Mouse (Mus musculus): ENCODE measurements around the gene Neurl3. TPM values are rescaled to one million over a fixed set of nuclear protein-coding genes. Genes with fewer than 3 reads are reported as not detected.

Gene Neurl3
- polyA plus RNA-seq, 1 experiment from 2014 or later, result 0.34 TPM

DNA sequence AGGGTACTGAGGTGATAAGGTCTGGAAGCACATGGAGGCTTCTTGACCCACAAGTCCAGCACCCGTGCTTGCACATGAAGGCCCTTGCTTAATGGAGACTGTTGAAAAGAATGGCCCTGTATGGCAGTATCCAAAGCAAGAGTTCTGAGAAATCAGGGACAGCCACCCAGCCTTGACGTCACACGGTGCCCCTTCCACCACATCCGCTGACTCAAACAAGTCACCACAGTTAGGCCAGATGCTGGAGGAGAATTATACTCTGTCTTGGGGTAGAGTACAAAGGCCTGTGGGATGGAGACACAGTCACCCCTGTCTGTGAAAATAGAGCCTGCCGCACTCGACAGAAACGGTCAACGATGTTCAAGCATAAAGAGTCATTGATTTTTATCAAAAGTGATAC is 19.0 kb upstream of the Neurl3 start:
- H3K4me2 ChIP-seq, result no peak overlapping the region
- H3K9me3 ChIP-seq, result no peaks in the 10 kb centered on the region
- H3K4me1 ChIP-seq, result no peaks in the 10 kb centered on the region
- ATAC-seq (ENCODE audit: low FRiP score), result no peak
- WGBS, result 92% methylated on average over 8 of the region's 8 CpGs
- H3K9ac ChIP-seq, result no peak overlapping the region
- H3K27ac ChIP-seq, result no peak overlapping the region
- H3K4me3 ChIP-seq (replicated peaks), result no peak overlapping the region
- H3K36me3 ChIP-seq (replicated peaks), result no peaks in the 10 kb centered on the region
- H3K27me3 ChIP-seq, result peaks cover 16% of the 10 kb centered on the region

DNA sequence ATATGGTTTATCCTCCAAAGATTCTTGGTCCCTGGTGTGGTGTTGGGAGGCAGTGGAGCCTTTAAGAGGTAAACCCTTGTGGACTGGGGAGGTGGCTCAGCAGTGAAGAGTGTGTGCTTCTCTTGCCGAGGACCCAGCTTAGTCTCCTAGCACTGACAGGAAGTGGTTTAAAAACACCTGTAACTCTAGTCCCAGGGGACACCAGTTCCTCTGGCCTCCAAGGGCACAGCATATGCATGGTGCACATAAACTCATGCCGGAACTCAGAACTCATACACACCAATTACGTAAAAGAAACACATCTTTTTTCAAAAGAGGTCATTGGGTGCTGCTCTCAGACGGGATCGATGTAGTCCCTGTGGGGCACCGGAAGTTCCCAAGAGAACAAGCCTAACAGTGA is 7.4 kb upstream of the Neurl3 start:
- ATAC-seq (ENCODE audit: low FRiP score), result no peak
- Histone ChIP-seq H3K4me1 (no peaks in the 10 kb centered on the region), H3K9me3 (no peaks in the 10 kb centered on the region), H3K27me3 (no peaks in the 10 kb centered on the region), H3K27ac (no peak overlapping the region), H3K9ac (no peak overlapping the region), H3K4me3 (replicated peaks) (no peak overlapping the region), H3K4me2 (no peak overlapping the region), H3K36me3 (replicated peaks) (no peaks in the 10 kb centered on the region)
- 93% methylated on average over 6 of the region's 6 CpGs for WGBS

DNA sequence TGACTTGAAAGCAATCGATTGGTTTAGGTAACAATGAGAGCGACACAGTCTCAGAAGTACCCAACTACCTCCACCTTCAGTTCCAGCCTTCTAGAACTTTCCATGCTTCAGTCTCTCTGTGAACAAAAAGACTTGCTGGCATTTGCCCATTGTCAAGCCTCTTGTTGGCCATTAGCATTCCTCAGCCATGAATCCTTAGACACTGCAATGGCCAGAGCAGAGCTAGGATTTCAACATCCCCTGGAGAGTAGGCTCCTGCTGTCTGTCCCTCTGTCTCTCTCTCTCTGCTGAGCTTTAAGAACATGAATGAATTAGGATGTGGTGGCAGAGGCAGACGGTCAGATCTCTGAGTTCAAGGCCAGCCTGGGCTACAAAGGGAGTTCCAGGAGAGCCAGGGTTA is 6.5 kb upstream of the Neurl3 start:
- Histone ChIP-seq H3K9me3 (no peaks in the 10 kb centered on the region), H3K4me1 (no peaks in the 10 kb centered on the region), H3K4me3 (replicated peaks) (no peak overlapping the region), H3K36me3 (replicated peaks) (no peaks in the 10 kb centered on the region), H3K4me2 (no peak overlapping the region), H3K27ac (no peak overlapping the region), H3K9ac (no peak overlapping the region), H3K27me3 (no peaks in the 10 kb centered on the region)
- ATAC-seq (ENCODE audit: low FRiP score), result no peak
- 90% methylated on average over 3 of the region's 3 CpGs for WGBS

DNA sequence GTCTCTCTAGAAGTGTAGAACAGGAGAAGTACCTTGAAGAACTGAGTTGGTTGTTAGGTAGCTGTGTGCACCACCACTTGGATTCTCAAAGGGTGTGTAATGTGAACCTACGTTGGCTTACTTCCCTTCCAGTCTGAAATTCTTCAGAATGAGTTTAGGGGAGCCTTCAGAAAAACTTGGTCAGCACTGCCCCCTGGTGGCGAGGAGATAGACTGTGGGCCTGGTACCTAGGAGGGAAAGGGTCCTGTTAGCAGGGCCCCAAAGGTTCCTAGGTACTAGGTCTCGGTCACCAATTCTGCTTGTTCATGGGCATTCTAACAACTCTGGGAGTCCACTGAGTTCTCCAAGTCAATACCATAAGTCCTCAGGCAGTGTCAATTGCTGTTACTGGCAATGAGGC is 4.7 kb upstream of the Neurl3 start:
- H3K4me3 ChIP-seq (replicated peaks), result no peak overlapping the region
- H3K27ac ChIP-seq, result no peak overlapping the region
- 23% methylated on average over 3 of the region's 3 CpGs for WGBS
- 0 out of 2 replicates have a peak, but pooled peaks have one; percentile 58 for ATAC-seq (ENCODE audit: low FRiP score)
- H3K9ac ChIP-seq, result no peak overlapping the region
- H3K36me3 ChIP-seq (replicated peaks), result no peaks in the 10 kb centered on the region
- H3K9me3 ChIP-seq, result no peaks in the 10 kb centered on the region
- no peaks in the 10 kb centered on the region for H3K4me1 ChIP-seq
- H3K27me3 ChIP-seq, result no peaks in the 10 kb centered on the region
- no peak overlapping the region for H3K4me2 ChIP-seq

DNA sequence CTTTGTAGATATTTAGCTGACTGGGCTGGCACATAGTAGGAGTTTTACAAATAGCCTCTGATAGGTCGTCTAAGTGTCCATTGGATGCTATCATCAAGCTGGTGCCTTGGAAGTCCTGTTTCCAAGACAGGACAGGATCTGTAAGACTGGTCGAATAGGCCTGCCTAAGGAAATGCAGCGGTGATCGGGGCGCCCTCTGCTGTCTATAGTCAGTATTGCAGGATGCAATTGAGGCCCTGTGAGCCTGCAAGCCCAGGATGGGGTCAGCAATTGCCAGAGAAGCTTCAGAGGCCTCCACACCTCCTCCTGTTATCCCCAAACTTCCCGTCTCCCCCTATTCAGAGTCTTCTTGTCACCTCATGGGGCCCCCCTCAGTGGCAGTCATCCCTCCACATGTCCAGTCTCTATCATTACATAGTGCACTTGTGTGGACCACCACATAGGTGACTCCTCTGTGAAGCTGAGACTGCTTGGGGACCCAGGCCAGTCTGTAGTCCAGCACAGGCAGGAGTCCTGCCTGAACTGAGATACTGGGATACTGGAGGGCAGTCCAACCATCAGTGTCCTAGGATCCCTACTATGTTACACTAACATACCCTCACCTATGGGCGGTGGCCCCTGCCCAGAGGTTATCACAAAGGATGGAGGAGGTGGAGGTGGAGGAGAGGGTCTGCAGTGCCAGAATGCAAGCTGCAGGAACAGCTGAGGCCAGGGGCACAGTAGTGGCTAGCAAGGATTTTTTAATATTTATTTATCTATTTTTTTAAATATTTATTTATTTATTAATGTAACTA is 3.0 kb upstream of the Neurl3 start:
- ATAC-seq (ENCODE audit: low FRiP score), result no peak
- Histone ChIP-seq H3K27ac (no peak overlapping the region), H3K4me2 (no peak overlapping the region), H3K4me1 (no peaks in the 10 kb centered on the region), H3K4me3 (replicated peaks) (no peak overlapping the region), H3K27me3 (no peaks in the 10 kb centered on the region), H3K36me3 (replicated peaks) (no peaks in the 10 kb centered on the region), H3K9ac (no peak overlapping the region), H3K9me3 (no peaks in the 10 kb centered on the region)
- 20% methylated on average over 7 of the region's 7 CpGs for WGBS

DNA sequence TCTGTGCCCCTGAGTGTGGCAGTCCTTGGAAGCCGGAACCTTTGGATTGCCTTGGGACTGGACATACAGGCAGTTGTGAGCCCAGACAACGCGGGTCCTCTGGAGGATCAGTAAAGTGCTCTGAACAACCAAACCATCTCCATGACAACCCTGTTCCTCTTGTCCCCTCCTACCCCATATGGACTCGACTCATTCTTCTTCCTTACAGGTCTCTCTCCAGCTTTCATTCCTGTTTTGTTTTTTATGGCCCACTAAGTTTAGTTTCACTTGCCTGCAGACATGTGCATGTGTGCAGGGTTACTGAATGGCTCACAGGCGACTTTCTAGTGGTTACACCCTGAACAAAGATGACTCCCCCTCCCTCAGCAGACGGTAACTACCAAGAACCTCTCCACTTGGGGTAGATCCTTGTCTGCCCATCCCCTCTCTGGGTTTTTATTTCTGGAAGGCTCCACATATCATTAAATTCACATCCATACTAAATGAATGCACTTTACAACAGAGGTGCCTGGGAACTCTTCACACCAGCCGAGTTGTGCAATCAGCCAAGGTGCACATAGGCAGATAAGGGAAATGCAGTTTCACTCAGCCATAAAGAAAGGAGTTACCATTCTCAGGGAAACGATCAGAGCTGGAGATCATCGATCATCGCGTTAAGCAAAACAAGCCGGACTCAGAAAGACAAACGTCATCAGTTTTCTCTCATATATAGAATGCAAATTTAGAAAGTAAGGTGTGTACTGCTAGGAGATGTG is 1.3 kb upstream of the Neurl3 start:
- WGBS, result 82% methylated on average over 13 of the region's 13 CpGs
- Histone ChIP-seq H3K27ac (no peak overlapping the region), H3K9me3 (no peaks in the 10 kb centered on the region), H3K27me3 (no peaks in the 10 kb centered on the region), H3K4me2 (no peak overlapping the region), H3K4me1 (no peaks in the 10 kb centered on the region), H3K9ac (no peak overlapping the region), H3K36me3 (replicated peaks) (no peaks in the 10 kb centered on the region), H3K4me3 (replicated peaks) (no peak overlapping the region)
- ATAC-seq (ENCODE audit: low FRiP score), result no peak

DNA sequence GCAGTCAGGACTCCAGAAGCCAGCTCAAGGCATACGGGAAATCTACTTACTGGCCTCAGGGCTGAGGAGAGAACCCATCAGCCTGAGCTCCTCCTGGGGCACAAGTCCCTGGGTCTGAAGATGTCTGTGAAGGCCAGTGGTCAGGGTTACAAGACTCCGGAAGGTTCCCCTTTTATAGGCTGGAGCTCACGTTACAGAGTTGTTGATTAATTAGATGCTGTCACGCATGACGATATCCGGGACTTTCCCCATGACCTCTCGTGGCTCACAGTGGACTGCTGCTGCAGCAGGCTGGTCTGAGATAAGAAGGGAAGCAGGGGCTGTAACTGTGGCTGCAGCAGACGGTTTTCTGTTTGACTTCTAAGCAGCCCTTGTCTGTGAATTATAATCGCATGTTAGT is 1.2 kb downstream of the Neurl3 start:
- Histone ChIP-seq H3K9ac (no peak overlapping the region), H3K4me1 (no peaks in the 10 kb centered on the region), H3K4me3 (replicated peaks) (no peak overlapping the region), H3K4me2 (no peak overlapping the region), H3K9me3 (no peaks in the 10 kb centered on the region), H3K27me3 (peaks cover 17% of the 10 kb centered on the region), H3K36me3 (replicated peaks) (no peaks in the 10 kb centered on the region), H3K27ac (no peak overlapping the region)
- 60% methylated on average over 9 of the region's 9 CpGs for WGBS
- no peak for ATAC-seq (ENCODE audit: low FRiP score)

DNA sequence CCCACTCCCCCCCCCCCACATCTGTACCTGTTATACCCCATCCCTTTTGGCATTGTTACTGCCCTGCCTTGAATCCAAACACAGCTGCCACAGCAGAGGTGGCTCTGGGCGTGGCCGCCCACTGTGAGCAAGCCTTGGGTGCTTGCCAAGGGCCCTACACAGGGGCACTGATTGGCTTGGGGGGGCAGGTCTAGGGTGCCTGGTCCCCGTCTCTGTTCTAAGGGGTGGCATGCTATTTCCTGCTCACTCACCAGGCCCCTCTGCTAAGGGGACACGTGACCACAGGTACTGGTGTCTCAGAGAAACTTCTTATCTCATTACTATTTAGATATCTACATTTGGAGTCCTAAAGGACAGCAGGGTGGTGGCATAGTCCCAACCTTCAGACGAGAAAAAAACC is 1.9 kb downstream of the Neurl3 start:
- H3K9ac ChIP-seq, result no peak overlapping the region
- 74% methylated on average over 5 of the region's 5 CpGs for WGBS
- no peak overlapping the region for H3K27ac ChIP-seq
- no peak for ATAC-seq (ENCODE audit: low FRiP score)
- H3K4me1 ChIP-seq, result no peaks in the 10 kb centered on the region
- no peak overlapping the region for H3K4me3 ChIP-seq (replicated peaks)
- no peaks in the 10 kb centered on the region for H3K9me3 ChIP-seq
- no peak overlapping the region for H3K4me2 ChIP-seq
- H3K36me3 ChIP-seq (replicated peaks), result no peaks in the 10 kb centered on the region
- H3K27me3 ChIP-seq, result peaks cover 18% of the 10 kb centered on the region

DNA sequence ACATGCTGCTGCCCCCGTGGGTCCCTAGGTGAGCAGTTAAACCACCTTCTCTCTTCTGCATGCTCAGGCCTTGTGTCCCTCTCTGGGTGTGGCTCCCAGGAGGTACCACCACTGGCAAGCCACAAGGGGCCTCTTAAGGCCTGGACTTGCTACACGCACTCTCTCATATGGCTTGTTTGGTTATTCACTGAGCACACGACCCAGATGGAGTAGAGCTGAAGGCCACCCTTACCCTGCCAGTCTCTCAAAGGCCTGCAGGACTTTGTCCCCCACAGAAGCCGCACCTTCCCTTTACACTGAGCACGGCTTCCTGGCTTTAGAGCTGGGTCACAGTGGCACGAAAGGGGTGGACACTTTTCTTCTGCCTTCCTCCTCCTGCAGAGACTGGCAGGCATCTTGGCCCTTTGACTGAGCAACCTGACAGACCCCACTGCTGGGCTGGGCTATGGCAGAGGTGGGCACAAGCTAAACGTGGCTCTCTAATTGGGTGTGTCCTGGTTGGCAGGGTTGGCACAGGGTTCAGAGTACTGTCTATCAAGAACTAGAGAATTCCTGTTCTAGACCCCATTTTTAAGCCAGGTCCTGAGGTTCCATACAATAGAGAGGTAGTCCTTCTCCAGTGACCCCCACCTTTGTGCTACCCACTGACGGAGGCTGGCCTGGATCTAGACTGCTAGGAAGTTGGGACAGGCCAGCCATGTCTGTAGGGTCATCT is 2.8 kb downstream of the Neurl3 start:
- Histone ChIP-seq H3K27ac (no peak overlapping the region), H3K27me3 (peaks cover 20% of the 10 kb centered on the region), H3K9me3 (no peaks in the 10 kb centered on the region), H3K4me2 (no peak overlapping the region), H3K4me1 (no peaks in the 10 kb centered on the region), H3K4me3 (replicated peaks) (no peak overlapping the region), H3K36me3 (replicated peaks) (no peaks in the 10 kb centered on the region), H3K9ac (no peak overlapping the region)
- ATAC-seq (ENCODE audit: low FRiP score), result no peak
- WGBS, result 76% methylated on average over 8 of the region's 8 CpGs

DNA sequence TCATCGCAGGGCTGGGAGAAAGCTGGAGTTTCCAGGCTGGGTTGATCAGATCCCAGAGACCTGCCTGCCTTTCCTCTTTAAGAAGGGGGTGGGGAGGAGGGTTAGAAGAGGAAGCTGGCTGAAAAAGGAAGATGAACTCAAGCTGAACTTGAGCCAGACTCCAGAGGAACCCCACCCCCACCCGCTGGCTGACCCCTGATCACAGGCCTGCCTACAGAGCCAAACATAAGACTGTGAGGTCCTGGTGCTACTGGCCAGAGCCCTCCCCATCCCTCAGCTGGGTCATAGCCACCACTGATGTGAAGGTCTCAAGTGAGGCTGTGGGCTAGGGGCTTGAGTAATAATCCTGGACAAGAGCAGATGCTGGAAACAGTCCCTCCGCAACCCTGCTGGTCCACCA is 3.8 kb downstream of the Neurl3 start:
- Histone ChIP-seq H3K4me3 (replicated peaks) (no peak overlapping the region), H3K4me2 (no peak overlapping the region), H3K36me3 (replicated peaks) (no peaks in the 10 kb centered on the region), H3K9ac (no peak overlapping the region), H3K27me3 (peaks cover 20% of the 10 kb centered on the region), H3K27ac (no peak overlapping the region), H3K9me3 (no peaks in the 10 kb centered on the region), H3K4me1 (no peaks in the 10 kb centered on the region)
- WGBS, result 55% methylated on average over 3 of the region's 3 CpGs
- no peak for ATAC-seq (ENCODE audit: low FRiP score)

DNA sequence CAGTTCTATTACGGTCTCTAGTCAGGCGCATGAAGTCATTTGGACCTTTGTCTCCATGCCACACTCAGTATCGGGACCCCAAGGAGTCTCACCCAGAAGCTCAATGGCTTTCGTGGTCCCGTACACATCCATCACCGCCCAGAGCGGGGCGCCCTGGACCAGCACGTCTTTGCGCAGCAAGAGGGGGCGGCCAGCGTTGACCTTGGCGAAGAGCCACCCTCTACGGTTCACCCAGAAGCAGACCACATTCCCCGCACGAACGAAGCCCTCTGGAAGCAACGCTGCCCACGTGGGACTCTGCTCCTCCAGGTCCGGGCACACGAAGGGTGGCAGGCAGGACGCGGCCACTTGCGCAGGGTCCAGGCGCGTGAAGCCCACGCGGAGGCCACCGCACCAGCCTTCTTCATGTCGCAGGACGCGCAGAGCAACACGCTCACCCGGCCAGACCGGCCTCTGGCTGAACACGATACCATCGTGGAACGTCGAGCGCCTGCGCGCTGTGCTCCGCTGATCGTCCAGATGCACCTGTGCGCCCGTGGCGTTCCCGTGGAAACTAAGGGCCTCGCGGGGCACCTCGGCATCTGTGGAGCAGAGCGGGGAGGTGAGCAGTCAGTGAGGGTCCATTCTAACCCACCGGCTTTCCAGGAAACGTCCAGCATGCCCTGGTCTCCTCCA is 5.2 kb downstream of the Neurl3 start:
- ATAC-seq (ENCODE audit: low FRiP score), result no peak
- Histone ChIP-seq H3K4me2 (peak overlapping the region; percentile 29), H3K4me3 (replicated peaks) (peak overlapping the region; percentile 15), H3K36me3 (replicated peaks) (no peaks in the 10 kb centered on the region), H3K4me1 (no peaks in the 10 kb centered on the region), H3K27ac (no peak overlapping the region), H3K27me3 (peaks cover 20% of the 10 kb centered on the region), H3K9me3 (no peaks in the 10 kb centered on the region), H3K9ac (no peak overlapping the region)
- 52% methylated on average over 54 of the region's 54 CpGs for WGBS

DNA sequence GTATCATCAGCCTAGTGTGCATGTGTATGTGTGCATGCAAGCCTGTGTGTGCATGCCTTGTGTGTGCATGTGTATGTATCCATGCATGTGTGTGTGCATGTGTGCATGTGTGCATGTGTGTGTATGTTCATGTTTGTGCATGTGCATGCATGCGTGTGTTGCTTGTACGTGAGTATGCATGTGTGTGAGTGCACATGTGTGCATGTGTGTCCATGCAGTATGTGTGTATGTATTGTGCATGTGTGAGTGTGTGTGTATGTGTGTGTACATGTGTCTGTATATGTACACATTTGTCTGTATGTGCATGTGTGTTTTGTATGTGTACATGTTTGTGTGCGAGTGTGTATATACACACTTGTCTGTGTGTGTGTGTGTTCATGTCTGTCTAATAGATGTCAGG is 6.9 kb downstream of the Neurl3 start:
- Histone ChIP-seq H3K4me3 (replicated peaks) (no peak overlapping the region), H3K9ac (no peak overlapping the region), H3K27me3 (peaks cover 20% of the 10 kb centered on the region), H3K36me3 (replicated peaks) (no peaks in the 10 kb centered on the region), H3K4me2 (no peak overlapping the region), H3K27ac (no peak overlapping the region), H3K4me1 (no peaks in the 10 kb centered on the region), H3K9me3 (no peaks in the 10 kb centered on the region)
- no peak for ATAC-seq (ENCODE audit: low FRiP score)
- WGBS, result 98% methylated on average over 3 of the region's 3 CpGs
